Mouse (Mus musculus): ENCODE results near the gene Litaf.

DNA sequence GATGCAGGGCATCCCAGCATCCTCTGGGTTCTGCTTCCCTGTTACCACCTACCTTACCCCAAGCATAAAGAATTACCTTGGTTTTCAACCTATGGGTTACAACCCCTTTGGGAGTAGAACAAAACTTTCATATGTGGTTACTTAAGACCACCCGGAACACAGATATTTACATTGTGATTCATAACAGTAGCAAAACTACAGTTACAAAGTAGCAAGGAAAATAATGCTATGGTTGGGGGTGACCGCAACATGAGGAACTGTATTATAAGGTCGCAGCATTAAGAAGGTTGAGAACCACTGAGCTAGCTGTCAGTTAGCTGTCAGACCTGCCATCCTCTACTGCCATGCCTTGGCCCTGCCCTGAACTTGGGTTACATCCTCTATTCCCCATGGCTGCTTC, 2.7 kb upstream of the Litaf start:
- TF ChIP-seq CTCF (IDR thresholded peaks at IDR 0.05; ENCODE audit: control insufficient read depth, insufficient read depth, insufficient replicate concordance, low read depth, low read length), result no peak
- TF ChIP-seq POLR2A (IDR thresholded peaks at IDR 0.05; ENCODE audit: control insufficient read depth, low read depth, low read length), result no peak

All from testis, adult 2 months (tissue).